Mouse (Mus musculus) cerebellum, adult 2 months (tissue): ENCODE results near the gene Ankrd35.

Experiments
- CTCF ChIP-seq: fragments of 200-500 bp; IDR thresholded peaks from 2 replicates; pipeline ENCODE4 v1.5.1; 2011; ENCODE audit warnings: low read depth, mild to moderate bottlenecking, control low read depth, low read length, moderate library complexity, borderline replicate concordance; ENCODE audit not compliant: insufficient read depth
- POLR2A ChIP-seq: fragments of 200-500 bp; IDR thresholded peaks from 2 replicates; pipeline ENCODE4 v1.6.1; 2011; ENCODE audit warnings: low read length, control low read depth, borderline replicate concordance; ENCODE audit not compliant: insufficient read depth

GRCm38 (mm10) chr3:96629729-96630600 is 40.0 kb upstream of the Ankrd35 start, which contains the start of gene Rbm8a:
- TF ChIP-seq CTCF (no peak), POLR2A (peak; percentile 97)
